Mouse (Mus musculus) induced T-regulatory cell, adult 2 months (primary cell): Measurements from ENCODE around the gene Cenpp.
A peak's percentile ranks its signal among the peaks of the same experiment; 100 is the strongest.

Source experiments
- DNase-seq: peaks from one replicate; pipeline ENCODE4 v3.0.0-alpha.2; 2012; ENCODE audit warnings: low read depth

Gene Cenpp

DNA sequence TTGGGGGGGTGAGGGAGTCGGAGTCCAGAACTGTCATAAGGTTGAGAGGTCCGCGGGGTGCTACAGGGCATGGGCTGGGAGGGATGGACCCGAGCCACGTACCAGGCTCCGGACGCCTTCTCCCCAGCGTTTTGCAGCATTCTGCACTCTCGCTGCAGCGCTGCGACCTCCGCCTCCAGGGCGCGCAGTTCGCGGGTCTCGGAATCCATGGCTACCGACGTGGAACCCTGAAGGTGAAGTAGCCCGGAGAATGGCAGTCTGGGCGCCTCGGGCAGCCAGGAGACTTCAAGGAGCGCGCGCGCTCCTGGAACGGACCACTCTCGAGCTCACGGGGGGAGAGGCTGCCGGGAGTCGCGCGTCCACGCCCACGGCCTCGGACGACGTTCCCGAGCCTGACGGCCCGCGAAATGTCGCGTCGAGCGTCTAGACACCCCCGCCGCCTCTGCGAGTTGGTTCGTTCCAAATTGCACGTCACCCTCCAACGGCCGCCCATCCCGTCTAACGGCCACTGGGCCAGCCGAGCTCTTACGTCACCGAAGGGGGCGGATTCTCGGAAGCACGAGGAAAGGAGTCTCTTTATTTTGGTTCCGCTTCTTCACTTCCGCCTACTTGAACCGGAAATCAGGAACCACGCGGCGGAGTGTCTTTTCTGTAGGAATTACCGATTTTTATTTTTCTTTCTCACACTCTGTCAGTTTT, at the start of gene Cenpp, which contains the start of gene Nol8:
Gene Cenpp (minus strand): TSS at position 305 of the 699 bp plus-strand sequence.
Gene Nol8 (plus strand): TSS at position 598 of the 699 bp plus-strand sequence.
- peak; percentile 100 for DNase-seq

GRCm38 (mm10) chr13:49691056-49691455, 38.5 kb upstream of the Cenpp start:
- DNase-seq, result no peak

DNA sequence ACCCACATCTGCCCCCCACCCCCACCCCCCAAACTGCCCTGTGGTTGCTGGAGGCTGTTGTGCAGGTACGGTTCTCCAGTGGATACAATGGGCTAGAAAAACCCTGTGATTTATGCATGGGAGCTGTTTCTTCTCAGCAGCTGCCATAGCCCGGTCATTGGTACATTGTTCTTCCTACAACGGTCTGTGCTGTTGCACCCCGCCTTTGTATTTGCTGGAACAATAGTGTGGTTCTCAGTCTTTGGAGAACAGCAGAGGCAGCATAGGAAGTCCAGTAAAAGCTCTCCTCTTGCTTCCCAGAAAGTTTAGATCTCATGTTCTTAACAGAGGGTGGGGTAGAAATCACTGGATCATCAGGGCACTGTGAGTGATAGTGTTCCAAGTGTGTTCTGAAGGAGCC, 31.7 kb upstream of the Cenpp start:
- DNase-seq, result no peak

DNA sequence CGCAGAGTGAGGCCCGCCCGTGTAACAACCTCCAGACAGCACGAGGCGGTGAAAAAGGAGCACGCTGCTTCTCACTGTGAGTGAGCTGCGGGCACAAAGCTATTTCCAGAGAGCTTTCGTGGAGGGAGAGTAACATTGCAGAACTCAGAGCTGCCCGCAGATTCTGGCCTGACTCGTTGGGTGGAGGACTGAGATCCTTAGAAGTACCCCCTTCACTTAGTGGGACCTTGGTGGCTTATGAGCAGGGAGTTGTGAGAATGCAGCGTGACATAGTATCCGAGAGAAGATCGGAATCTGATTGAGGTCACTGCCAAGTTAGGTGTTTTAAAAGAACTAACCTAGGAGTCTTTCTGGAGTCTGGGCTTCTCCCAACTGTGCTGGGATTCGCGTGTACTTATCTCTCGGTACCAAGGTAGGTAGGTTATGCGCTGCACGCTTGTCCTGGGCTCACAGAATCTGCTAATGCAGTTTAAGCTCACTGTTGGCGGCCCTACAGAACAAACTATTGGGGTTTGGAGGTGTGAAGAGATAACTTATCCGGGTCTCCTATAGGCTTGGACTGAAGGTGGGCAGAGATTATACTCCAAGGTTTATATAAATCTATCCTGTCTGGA, 29.8 kb upstream of the Cenpp start:
- DNase-seq, result no peak

- DNase-seq, result peak; percentile 99
Measured at GRCm38 (mm10) chr13:49681351-49682232, 29.0 kb upstream of the Cenpp start, which contains the start of gene Iars. Gene Iars, plus strand, starts transcription at chr13:49682100.

GRCm38 (mm10) chr13:49677793-49678192, 25.2 kb upstream of the Cenpp start:
- no peak for DNase-seq

DNA sequence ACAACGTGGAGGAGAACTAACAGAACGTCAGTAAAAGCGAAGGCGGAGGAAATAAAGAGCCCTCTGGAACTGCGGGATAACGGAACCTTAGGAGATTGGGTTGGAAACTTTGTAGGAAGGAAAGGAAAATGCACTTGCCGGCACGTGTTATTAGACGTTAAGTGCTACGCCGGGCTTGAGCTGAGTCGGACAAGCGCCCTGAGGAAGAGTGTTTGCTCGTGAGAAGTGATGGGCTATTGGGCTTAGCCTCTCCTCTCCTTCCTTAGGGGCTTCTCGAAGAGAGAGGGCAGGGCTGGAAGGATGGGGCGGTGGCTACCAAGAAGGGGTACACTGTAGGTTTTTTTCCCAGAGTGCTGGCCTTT, 576 bp upstream of the Cenpp start:
- no peak for DNase-seq

- no peak for DNase-seq
Measured at GRCm38 (mm10) chr13:49651781-49652351, 719 bp downstream of the Cenpp start.

GRCm38 (mm10) chr13:49651136-49651535, 1.4 kb downstream of the Cenpp start:
- DNase-seq, result no peak

DNA sequence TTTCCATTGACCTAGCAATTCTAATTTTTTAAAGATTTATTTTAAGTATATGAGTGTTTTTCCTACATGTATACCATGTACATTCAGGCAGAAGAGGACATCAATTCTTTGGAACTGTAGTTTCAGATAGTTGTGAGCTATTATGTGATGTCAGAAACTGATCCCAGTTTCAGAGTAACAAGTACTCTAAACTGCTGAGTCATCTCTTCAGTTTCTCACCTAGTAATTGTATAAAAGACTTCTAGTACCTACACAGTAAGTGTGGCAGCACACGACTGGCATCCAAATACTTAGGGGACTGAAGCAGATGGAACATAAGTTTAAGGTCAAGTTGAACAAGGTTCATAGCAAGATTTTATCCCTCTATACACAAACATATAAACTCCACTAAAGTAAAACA, 6.6 kb downstream of the Cenpp start:
- DNase-seq, result no peak

DNA sequence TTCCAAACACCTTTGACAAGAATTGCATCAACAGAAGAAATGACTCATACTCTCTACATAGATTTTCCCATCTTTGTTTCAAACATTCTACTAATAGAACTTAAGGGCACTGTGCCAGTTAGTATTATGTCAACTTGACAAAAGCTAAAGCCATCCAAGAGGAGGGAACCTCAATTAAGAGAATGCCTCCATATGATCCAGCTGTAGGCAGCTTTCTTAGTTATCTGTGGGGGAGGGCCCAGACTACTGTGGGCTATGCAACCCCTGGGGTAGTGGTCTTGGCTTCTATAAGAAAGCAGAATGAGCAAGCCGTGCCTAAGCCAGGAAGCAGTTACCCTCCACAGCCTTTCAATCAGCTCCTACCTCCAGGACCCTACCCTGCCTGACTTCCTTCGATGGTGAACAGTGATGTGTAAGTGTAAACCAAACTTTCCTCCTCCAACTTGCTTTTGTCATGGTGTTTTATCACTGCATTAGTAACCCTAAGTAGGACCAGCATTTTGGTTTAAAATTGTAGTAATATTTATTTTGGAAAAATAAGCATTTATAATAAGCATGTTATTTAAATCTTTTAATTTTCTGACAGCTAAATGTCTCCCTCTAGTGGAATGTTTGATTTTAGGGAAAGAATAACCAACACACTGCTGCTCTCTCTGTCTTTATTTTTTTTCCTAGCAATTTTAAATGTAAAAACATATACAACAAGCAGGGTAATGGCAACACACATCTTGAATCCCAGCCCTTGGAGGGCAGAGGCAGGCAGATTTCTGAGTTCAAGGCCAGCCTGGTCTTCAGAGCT, 7.7 kb downstream of the Cenpp start:
- DNase-seq, result peak; percentile 78

DNA sequence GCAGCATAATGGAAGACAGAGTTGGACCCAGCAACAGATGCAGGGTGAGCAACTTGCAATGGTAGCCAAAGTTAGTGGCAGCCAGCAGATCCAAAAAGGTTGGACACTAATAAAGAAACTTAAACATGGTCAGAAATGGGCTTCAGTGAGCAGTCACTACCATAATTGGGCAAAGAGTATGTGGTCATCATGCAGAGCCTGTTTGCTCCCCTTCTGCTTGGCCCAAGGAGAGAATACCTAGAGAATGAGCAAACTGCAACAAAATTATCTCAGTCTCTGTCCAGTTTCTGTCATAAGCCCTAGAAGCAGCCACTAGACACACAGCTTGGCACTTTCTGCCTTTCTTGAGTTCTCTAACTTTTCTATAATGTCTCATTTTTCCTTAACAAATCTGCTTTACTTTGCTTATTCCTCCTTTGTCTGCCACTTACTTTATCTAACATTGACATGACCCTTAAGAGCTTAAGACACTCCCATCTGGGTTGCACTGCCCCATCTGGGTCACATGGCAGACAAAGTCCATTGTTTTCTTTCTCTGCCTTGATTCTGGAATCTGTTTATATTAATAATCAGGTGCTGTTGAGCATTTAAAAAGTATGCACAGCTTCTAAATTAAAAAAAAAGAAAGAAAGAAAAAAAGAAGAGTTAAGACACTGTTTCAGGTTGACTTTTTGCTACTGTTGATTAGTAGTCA, 8.8 kb downstream of the Cenpp start:
- no peak for DNase-seq

DNA sequence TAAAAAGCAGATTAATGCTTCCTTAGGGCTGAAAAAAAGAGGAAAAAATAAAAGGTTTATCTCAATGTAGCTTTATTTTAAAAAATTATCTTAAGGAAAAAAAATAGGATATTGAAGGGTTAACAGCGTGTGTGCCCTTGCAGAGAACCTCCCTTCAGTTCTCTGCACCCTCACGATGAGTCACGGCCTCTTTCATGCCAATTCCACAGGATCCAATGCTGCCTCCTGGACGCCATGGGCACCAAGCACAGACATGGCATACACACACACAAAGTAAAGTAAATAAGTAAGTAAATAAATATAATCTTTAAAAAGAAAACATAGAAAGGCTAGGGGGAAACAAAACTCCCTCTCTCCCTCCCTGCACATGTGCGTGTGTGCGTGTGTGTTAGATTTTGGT, 9.9 kb downstream of the Cenpp start:
- no peak for DNase-seq

DNA sequence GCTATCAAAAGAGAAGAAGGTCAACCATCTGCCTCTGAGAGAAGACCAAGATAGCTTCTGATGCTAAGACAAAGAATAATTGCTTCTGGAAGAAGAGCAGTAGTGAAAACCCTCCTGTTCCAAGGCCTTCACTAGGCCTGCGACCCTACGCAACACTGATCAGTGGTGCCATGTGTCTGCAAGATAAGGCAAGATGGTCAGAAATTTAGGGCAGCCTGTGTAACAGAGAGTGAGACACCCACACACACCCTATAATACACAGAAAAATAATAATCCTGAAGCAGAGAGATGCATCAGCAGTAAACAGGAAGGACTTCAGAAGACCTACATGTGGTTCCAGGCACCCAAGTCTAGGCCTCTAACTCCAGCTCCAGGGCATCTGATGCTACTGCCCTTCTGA, 12.6 kb downstream of the Cenpp start:
- DNase-seq, result no peak

- DNase-seq, result no peak
Measured at GRCm38 (mm10) chr13:49629076-49629475, 23.5 kb downstream of the Cenpp start.

DNA sequence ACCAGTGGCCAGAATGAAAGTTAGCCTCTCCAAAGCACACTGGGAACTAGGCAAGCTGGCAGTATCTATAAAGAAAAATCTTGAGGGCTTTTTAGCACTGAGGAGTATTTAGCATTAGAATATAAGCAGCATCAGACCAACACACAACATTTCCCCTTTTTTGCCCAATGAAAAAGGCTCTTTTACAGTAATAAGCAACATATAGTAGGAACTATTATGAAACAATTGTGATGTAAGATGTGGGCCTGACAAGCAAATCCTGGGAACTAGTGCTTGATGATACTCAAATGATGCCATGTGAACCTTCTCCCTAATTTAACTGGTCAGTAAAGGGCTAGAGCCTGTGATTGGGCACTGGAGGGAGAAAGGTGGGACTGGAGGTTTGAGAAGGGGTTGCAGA, 24.4 kb downstream of the Cenpp start:
- DNase-seq, result no peak

GRCm38 (mm10) chr13:49623216-49623615, 29.4 kb downstream of the Cenpp start:
- DNase-seq, result no peak

DNA sequence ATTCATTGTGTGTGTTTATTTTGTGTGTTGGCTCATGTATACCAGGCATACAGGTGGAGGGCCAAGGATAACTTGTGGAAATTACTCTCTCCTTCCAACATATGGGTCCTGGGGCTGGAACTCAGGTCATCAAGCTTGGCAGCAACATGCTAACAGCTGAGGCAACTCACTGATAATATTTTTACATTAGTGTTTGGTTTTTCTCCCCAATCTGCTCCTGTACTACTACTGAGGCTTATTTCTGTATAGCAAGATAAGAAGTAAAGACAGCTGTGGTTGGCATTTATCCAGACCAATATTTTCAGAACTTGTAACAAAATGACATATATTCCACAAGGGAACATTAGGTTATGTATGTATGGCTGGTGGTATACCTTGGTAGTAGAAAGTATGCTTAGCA, 34.2 kb downstream of the Cenpp start:
- DNase-seq, result no peak

DNA sequence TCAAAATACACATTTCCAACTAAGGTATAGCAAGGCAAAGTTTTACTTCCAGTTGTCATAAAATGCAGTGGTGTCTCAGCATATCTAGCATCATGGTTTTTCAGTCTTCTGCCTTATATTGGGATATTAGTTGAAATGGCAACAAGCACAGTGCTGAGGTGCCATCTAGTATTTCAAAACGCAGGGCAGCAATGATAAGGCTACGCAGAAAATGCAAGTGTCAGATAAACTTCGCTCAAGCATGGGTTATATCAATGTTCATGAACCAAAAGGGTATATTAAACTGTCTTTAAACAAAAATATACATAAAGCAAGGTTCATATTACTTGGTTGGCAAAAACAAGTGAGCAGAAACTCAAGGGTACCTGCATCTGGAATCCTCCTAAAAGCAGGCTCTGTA, 35.6 kb downstream of the Cenpp start:
- no peak for DNase-seq

DNA sequence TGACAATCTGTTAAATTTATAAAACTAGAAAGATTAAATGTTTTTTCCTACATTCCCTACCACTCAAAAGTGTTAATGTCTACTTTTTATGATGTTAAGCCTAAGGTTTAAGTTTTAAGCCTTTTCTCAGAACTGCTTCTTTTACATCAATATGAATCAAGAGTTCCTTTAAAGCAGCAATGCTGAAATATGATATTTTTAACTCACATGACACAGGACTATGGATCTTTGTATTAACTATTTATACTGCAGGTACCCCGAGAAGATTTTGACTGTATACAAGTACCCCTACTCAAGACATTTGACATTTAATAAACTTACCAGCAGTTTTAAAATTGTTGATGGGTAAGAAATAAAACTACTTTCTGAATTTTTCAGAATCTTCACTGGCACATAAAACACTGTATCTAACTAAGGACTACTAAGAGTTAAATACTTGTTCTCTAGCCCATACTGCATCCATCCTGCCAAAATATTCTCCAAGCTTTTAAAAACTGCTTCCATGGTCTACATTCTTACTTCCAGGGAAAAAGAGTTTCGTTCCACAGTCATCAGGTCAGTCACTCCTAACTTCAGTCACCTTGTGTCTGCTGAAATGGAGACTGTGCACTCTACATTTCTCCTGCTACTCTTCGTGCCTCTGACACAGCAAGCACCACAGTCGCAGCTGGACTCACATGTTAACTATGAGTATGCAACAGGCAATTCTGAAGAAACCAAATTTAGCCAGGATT, 43.8 kb downstream of the Cenpp start:
- DNase-seq, result no peak
